In the genomic region with DNA sequence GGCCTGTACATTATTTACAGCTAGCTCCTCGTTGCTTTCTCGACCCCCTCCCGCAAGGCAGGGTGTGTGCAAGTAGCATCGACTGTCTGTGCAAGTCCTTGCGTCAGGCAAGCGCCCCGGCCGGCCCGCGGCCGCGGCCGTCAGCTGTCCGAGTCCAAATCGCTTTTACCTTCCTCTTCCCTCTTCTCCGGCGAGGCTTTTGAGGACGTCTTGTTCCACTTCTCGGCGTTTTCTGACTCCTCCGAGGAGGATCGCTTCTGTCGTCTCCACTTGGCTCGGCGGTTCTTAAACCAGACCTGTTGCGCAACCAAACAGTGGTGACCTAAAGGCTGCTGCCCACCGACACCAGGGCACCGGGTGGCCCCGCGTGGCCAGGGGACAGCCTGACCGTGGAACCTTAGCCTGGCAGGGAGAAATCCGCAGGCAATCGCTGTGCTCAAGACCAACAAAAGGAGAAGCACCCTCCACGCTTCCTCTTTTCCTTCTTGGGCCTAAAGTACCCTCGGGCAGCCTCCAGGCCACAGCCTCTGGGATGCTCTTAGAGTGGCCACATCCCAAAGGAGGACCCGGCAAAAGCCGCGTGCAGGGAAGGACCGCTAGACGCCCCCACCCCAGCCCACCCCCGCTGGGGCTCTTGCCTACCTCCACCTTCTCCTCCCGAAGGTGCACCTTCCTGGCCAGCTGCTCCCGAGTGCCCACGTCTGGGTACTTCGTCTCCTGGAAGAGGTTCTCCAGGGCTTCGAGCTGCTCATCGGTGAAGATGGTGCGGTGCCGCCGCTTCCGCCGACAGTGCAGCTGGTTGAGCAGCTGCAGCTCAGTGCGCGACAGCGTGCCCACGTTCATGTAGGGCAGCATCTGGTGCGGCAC, we compare ENCODE assay signal across 9 mouse cellular contexts. TPM values are rescaled to one million over a fixed set of nuclear protein-coding genes. Genes with fewer than 3 reads are reported as not detected.
DNase-seq lines count a peak whose midpoint lies in the region; ATAC-seq and TF ChIP-seq lines count a peak whose summit lies in the region.
"Had no signal": no experiment of that assay in that cellular context is flagged by ENCODE, and none has a peak within 500 bp of the region (broad histone marks: within the 10 kb centered on the region; RNA-seq: fewer than 3 reads in every experiment).

No protein-coding gene starts in this region.

- H3K36me3 ChIP-seq in heart, embryonic 15.5 days: no peaks in the 10 kb centered on the region
- H3K36me3 ChIP-seq in lung, postnatal 0 days (ENCODE audit: insufficient read depth, low read length): no peaks in the 10 kb centered on the region
- H3K36me3 ChIP-seq in stomach, postnatal 0 days (ENCODE audit: control insufficient read depth, insufficient read depth, low read length): no peaks in the 10 kb centered on the region

- peaks cover 78% of the 10 kb centered on the region for H3K27me3 ChIP-seq in heart, embryonic 15.5 days
- peaks cover 61% of the 10 kb centered on the region for H3K27me3 ChIP-seq in lung, postnatal 0 days (replicated peaks; ENCODE audit: insufficient read depth, low read length)
- H3K27me3 ChIP-seq in stomach, postnatal 0 days (ENCODE audit: control insufficient read depth, insufficient read depth, low read length): peaks cover 33% of the 10 kb centered on the region

- DNase-seq in heart, adult 18-20 months: peak; percentile 23 to 26
- DNase-seq in heart, adult 9 months (ENCODE audit: low spot score in 2 of 2): no peak
- DNase-seq in ZHBTc4 (ENCODE audit: low read depth, low spot score): peak; percentile 60
- DNase-seq in lung, postnatal 0 days (ENCODE audit: low spot score): no peak
- no peak for DNase-seq in stomach, postnatal 0 days (ENCODE audit: low spot score)

- H3K27ac ChIP-seq in heart, embryonic 15.5 days: no peak overlapping the region
- no peak overlapping the region for H3K27ac ChIP-seq in lung, postnatal 0 days (ENCODE audit: low read length)
- no peak overlapping the region for H3K27ac ChIP-seq in stomach, postnatal 0 days (replicated peaks)

- H3K9me3 ChIP-seq in heart, embryonic 15.5 days (replicated peaks): no peaks in the 10 kb centered on the region
- no peaks in the 10 kb centered on the region for H3K9me3 ChIP-seq in lung, postnatal 0 days (ENCODE audit: low read length)
- no peaks in the 10 kb centered on the region for H3K9me3 ChIP-seq in stomach, postnatal 0 days (ENCODE audit: control insufficient read depth, low read length)

- 7% methylated on average over 57 of the region's 57 CpGs for WGBS in heart, embryonic 15.5 days
- 2% methylated on average over 56 of the region's 57 CpGs for WGBS in lung, postnatal 0 days
- WGBS in stomach, postnatal 0 days: 13% methylated on average over 57 of the region's 57 CpGs

- no peak for TF ChIP-seq CTCF in lung, postnatal 0 days (IDR thresholded peaks at IDR 0.05)
- no peak for TF ChIP-seq CTCF in stomach, postnatal 0 days (IDR thresholded peaks at IDR 0.05; ENCODE audit: low read depth)

- H3K9ac ChIP-seq in heart, embryonic 15.5 days: no peak overlapping the region
- no peak overlapping the region for H3K9ac ChIP-seq in lung, postnatal 0 days (replicated peaks; ENCODE audit: low read depth)
- no peak overlapping the region for H3K9ac ChIP-seq in stomach, postnatal 0 days (ENCODE audit: low read length)

- no peak for ATAC-seq in heart, embryonic 15.5 days (replicated peaks; ENCODE audit: insufficient number of reproducible peaks, insufficient read depth, low FRiP score, low read depth)
- ATAC-seq in lung, postnatal 0 days: no peak
- no peak for ATAC-seq in stomach, postnatal 0 days (ENCODE audit: low FRiP score, low TSS enrichment)
- ATAC-seq in CD4-positive, CD25-positive, alpha-beta regulatory T cell, adult 4 months: no peak
- no peak for ATAC-seq in cerebellum, adult (ENCODE audit: insufficient number of reproducible peaks, low FRiP score, low TSS enrichment)

- H3K4me3 ChIP-seq in heart, embryonic 15.5 days: peak overlapping the region; percentile 63
- peak overlapping the region; percentile 61 for H3K4me3 ChIP-seq in lung, postnatal 0 days (ENCODE audit: low read depth, low read length)
- peak overlapping the region; percentile 59 for H3K4me3 ChIP-seq in stomach, postnatal 0 days (ENCODE audit: low read depth, low read length)

- peak overlapping the region; percentile 96 for H3K4me2 ChIP-seq in heart, embryonic 15.5 days
- H3K4me2 ChIP-seq in lung, postnatal 0 days (replicated peaks; ENCODE audit: low read depth, low read length): peak overlapping the region; percentile 34
- peak overlapping the region; percentile 97; the same call in 1 of the 2 replicates for H3K4me2 ChIP-seq in stomach, postnatal 0 days (replicated peaks; ENCODE audit: low read depth)

- no peak for TF ChIP-seq EP300 in lung, postnatal 0 days (IDR thresholded peaks at IDR 0.05)
- TF ChIP-seq EP300 in stomach, postnatal 0 days (optimal IDR thresholded peaks at IDR 0.05): no peak

- peaks cover 39% of the 10 kb centered on the region for H3K4me1 ChIP-seq in heart, embryonic 15.5 days (replicated peaks)
- H3K4me1 ChIP-seq in lung, postnatal 0 days (ENCODE audit: insufficient read depth, low read depth, low read length): 0 out of 2 replicates have a peak, but pooled peaks cover 7% of the 10 kb centered on the region
- H3K4me1 ChIP-seq in stomach, postnatal 0 days (replicated peaks; ENCODE audit: control insufficient read depth, insufficient read depth): 0 out of 2 replicates have a peak, but pooled peaks cover 3% of the 10 kb centered on the region

RNA-seq across cellular contexts. Expression of a gene that starts 1.5 kb away (rescaled TPM):
- total RNA-seq in heart, adult 18-20 months (2021): not detected
- polyA plus RNA-seq in heart, embryonic 15.5 days (2015; fragmentation: Nextera tagmentation; extraction: Ambion mirVana): 0.54 and 1.1 TPM in 2 replicates
- not detected in 2 replicates for polyA plus RNA-seq in lung, postnatal 0 days (2015; fragmentation: Nextera tagmentation; extraction: Ambion mirVana)
- polyA plus RNA-seq in stomach, postnatal 0 days (2015; fragmentation: Nextera tagmentation; extraction: Ambion mirVana): 0.38 and 0.46 TPM in 2 replicates
- polyA plus RNA-seq in CD4-positive, CD25-positive, alpha-beta regulatory T cell, adult 4 months (2017; shearing (Covaris generic)): not detected
- total RNA-seq: neutrophil, adult 5-6 weeks had no signal

Comparison
In these comparisons a context has a peak if more than half of its experiments do, and no peak if none do; other contexts are left out.
1. DNase-seq: peak in heart, adult 18-20 months (2 of 2) and ZHBTc4 (single experiment); none in heart, adult 9 months (0 of 2), lung, postnatal 0 days (single experiment) and stomach, postnatal 0 days (single experiment).
2. H3K4me2 ChIP-seq: peak in every context shown above with its lines; median percentile 97 in stomach, postnatal 0 days; 96 in heart, embryonic 15.5 days; 34 in lung, postnatal 0 days.
3. Peak in every context shown above with its lines, with median percentiles within 50 percentile points of each other: H3K4me3 ChIP-seq.